Mouse (Mus musculus) cerebellum, postnatal 4 days (tissue): ENCODE measurements around the gene Kat2b.
"Not testable (repeated sequence)": the region's sequence is repeated elsewhere in the genome, so short reads cannot be mapped to it uniquely, and the experiment has no call there.

ENCODE experiments used
- DNase-seq, 2 experiments: peaks; one replicate each; pipeline ENCODE4 v3.0.0; 2022; ENCODE audit warnings: low spot score in 2 of 2, mixed read lengths in 1 of 2

The Kat2b gene

DNA sequence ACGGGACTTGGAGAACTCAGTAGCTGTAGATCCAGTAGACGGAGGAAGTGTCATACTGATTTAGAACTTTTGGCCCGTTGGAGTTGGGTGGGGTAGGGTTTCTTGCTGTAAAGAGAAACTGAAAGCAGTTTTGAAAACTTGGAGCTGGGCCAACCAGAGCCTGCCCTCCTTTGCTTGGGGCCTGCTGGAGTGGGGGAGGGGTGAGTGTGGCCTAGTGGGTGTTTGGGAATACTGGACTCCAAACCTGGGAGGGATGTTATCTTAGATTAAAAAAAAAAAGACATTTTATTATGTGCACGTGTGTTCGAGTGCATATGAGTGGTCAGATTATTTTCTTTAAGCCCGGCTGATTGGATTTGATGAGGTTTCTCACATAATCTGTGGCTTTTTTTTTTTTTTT lies 3.2 kb downstream of the Kat2b start:
- DNase-seq: peak in 1 of 2 experiments; percentile 52

DNA sequence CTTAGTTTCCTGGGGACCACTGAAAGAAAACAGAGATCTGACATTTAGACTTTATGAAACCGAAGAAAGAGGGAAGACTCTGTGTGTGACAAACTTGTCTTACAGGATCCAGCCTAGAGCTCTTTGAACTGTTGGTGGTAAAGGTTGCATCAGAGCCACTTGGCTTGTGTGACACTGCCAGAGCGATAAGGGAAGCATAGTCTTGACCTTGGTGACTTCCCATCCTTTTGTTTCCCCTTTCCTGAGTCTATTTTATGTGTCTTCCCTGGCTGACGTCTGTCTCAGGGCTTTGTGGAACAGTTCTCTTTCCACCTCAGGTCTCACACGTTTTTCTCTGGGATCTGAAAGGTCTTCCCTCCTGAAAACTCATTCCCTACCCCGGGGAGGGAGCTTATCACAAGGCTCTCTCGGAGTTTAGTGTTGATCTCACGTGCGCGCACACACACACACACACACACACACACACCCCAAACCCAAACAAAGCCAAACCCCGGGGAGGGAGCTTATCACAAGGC lies 3.8 kb downstream of the Kat2b start:
- DNase-seq: no peak

DNA sequence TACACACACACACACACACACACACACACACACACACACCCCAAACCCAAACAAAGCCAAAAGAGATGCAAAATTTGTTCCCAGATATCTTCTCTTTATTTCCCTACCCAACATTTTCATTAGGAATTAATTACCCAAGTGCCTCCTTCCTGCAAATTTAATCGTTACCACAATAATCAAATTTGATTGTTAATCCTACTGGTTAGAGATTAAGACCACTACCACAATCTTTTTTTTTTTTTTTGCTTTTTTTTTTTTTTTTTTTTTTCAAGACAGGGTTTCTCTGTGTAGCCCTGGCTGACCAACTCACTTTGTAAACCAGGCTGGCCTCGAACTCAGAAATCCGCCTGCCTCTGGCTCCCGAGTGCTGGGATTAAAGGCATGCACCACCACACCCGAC lies 4.3 kb downstream of the Kat2b start:
- not testable (repeated sequence) for DNase-seq

DNA sequence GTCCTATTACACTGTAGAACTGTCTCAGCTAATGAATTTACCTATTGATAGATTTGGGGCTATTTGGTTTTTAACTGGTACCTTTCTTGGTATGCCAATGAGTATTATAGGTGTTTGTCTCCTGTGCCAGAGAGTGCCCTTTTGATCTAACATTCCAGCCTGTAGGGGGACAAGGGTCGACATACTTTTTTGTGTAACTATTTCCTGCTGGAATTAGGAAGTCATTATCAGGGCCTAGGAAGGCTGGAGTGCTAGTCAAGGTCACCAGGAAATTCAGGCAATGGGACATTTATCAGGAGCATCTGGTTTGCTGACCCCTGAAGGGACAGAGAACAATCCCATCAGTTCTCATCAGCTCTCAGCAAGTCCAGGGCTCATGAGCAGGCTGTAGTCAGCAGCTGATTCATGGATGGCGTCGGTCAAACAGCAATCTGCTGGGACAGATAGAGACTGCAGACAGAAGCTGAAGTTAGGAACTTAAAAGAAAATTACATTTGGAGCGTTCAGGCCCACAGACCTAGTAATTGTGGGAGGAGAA lies 6.4 kb downstream of the Kat2b start:
- DNase-seq: no peak

DNA sequence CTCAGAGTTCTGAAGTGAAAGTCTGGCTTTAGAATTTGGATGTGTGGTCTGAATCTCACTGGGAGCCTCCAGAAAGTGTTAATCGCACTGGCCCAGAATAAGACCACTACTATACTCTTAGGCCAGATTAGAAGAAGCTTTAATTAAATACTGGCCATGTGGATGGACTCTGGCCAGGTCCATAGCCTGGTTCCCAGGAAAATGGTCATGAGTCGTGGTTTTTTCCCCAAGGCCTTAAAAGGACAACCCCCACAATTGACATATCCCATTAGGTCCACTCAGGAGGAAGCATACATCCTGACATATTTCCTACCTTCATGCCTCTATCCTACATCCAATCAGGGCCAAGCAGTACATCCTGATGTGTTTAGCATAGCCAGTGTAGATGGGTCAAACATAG lies 10.5 kb downstream of the Kat2b start:
- DNase-seq: no peak

DNA sequence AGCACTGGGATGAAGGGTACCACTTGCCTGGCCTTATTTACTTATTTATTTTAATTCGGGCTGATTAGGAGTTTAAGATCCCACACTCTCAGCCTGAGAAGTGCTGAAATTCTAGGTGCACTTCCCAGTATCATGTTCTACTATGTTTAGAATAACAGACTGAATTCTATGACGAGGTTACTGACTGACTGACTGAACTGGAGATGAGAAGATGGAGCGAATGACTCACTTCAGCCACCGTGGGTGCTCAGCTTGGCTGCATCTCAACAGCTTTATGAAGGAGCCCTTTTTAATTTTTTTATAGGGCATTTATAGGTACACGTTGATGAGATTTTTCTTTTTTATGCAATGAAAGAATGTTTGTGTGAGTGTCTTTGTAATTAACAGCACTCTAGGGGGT lies 11.1 kb downstream of the Kat2b start:
- no peak for DNase-seq

DNA sequence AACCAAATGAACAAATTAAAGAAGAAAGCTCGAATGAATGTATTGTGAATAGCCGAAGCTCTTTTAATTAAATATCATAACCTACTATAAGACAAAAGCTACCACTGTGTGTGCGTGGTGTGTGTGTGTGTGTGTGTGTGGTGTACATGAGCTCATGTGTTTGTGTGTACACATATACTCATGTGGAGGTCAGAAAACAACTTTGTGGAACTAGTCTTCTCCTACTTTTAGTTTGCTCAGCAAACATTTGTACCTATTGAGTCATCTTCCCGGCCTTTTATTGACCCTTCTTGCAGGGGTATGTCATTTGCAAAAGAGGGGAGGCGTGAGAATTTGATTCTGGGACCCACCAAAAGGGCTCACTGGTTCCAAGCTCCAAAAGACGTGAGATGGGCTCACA lies 11.6 kb downstream of the Kat2b start:
- DNase-seq: no peak

DNA sequence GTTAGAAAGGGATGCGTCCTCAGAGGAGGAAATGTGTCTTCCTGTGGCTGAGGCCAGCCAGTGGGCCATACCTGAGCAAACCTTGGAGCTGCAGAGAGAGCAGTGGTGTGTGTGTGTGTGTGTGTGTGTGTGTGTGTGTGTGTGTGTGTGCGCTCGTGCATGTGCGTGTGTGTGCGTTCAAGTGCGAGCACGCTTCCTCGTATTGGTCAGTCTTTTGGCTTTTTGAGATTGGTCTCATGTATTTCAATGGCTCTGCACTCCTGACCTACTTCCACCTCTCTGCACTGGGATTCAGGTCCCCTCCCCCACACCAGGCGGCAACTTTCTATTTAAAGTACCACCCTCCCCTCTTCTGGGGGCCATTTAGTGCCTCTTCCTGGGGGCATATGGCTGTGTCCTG lies 12.1 kb downstream of the Kat2b start:
- DNase-seq: no peak

DNA sequence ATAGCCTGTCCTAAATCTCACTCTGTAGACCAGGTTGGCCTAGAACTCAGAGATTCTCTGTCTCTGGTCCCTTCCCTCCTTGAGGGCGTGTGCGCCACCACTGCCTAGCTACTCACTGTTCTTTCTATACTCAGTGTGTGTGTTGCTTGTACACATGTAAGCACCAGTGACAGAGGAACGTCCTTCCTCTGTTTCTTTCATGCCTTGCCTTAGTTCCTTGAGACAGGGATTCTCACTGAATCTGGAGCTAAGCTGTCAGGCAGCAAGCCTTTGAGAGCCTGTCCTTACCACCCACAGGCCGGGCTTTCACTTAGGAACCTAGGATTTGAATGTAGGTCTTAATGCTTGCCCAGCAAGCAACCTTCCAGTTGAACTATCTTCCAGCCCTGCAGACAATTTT lies 13.0 kb downstream of the Kat2b start:
- DNase-seq: no peak

DNA sequence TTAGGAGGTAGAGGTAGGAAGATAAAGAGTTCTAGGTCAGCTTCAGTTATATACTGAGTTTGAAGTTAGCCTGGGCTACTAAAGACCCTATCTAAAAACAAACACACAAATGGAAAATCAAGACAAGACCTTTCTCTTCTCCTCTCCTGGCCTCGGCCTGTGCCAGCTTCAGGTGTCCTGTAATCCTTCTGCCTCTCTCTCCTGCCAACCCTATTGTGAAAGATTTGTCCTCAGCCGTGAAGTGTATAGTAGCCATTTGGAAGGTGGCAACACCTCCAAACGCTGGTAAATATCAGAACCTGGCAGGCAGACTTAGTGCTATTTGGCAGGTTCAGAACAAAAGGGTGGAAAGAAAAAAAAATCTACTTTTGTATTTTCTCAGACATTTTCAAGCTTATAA lies 13.6 kb downstream of the Kat2b start:
- no peak for DNase-seq

DNA sequence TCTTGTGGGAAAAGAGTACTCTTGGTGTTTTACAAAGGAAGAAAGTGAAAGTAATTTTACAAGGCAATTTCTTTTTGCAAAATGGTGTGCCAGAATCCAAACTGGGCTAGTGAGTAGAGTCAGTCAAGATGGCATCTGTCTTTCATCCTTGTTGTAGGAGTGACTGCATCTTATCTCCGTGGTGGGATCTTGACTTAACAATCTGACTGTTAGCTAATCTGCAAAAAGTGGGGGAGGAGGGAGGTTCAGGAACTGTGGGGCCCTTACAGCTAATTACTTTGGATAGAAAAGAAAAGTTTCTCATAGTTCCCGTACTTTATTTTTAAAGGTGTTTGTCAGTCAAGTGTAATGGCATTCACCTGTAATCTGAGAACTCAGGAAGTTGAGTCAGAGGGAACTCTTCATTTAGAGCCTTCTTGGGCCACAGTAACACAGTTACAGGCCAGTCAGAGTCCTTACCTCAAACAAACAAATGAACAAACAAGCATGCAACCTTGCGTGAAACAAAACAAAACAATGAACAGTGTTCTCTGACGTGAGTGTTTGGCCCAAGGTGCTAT lies 15.4 kb downstream of the Kat2b start:
- DNase-seq: no peak

DNA sequence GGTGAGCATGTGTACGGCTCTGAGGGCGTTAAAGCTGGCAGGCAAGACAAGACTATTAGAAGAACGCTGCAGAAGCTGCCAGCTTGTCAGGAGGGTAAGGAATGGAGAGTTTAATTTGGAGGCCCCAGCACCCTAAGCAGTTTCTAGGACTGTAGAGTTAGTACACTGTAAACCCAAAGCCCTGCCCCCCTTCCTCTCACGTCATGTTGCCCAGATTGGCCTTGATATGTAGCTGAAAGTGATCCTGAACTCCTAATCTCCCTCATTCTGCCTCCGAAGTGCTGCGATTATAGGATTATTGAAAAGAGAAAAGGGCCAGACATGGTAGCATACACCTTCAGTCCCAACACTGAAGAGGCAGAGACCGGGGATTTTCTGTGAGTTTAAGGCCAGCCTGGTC lies 16.1 kb downstream of the Kat2b start:
- DNase-seq: no peak

DNA sequence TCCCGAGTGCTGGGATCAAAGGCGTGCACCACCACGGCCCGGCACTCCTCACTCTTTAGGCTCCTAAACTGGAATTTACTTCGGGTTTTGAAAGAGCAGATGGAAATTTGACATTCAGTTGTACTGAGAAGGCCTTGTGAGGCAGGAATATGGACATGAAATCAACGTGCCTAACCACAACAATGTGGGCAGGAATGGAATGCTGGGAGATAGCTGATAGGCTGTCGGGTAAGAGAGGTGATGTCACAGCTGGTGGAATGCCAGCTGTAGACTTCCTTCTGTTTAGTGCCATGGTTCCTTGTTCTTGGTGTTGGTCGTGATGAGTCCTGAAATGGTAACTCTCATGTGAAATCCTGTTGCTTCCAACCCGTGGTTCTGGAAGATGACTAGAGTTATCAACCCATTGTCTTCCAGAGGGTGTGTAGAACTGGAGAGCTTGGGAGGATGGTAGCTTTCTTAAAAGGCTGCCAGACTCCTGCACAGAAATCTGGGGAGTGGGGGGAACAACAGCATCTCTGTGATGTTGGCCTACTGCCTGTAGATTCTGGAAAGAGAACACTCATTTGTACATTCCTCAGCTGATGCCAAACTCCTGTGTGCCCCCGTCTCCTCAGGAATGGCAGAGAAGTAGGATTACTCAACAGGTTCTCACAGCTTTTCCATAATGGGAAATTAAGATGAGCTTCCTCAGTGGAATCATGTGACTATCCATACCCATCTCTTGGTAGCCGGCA lies 17.4 kb downstream of the Kat2b start:
- no peak for DNase-seq

DNA sequence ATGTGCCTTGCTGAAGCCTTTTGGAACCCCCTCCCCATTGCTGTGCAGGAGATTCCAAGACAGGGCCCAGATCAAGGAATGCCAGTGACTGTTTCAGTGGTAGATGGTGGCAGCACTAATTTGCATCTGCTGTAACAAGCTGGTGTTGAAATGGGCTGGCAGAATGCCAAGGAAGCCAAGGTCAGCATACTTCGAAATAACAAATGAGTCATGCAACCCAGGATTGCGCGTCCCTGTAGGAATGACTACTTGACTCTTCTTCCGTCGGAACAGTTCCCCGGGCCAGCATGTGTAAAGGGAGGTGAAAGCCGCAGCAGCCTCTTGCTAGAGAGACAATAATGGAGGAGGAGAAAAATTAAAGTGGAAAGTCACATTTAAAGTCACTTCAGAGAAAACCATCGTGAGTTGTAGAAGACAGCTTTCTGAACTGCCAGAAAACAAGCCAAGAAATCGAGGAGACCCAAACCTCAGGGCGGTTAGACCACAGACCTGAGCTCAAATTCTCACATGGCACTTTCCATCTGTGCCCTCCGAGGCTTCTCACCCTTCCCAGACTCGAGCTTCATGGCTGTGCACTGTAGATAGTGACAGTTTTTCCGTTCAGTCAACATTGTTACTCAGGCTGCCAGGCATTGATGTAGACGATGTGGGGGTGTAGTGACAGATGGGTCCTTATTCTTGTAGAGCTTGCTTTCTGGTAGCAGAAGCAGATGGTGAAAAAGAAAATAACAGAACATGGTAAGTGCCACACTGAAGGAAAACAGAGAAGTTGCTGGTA lies 20.6 kb downstream of the Kat2b start:
- DNase-seq: peak; percentile 44 to 74

DNA sequence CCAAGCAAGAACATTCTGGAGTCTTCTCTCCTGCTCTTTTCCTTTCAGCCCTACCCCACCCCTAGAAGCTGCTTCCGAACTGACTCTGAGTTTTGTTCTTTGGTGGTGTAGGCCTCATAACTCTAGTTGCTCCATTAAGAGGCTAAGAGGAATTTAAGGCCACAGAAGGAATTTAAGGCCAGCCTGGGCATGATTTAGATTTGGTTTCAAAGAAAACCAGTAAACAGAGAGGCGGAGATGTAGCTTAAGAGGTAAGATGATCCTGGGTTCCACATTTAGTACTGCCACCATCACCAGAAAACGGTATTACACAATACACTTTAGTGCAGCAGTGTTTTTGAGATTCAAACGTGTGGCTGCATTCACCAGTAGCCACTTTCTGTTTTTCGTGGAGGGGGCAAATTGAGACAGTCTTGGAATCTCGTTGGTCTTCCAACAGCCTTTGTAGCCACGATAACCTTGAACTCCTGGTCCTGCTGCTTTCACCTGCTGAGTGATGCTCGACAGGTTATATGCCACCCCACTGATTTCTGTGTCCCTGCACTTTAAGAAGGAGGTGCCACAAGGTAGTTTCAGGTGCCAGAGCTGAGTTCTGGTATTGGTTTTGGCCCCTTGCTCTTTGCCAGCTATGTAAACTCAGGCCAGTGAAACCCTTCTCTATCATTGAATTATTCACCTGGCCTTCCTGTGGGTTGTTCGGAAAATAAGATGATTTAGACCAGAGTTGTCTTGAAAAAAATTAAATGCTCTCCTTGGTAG lies 21.6 kb downstream of the Kat2b start:
- DNase-seq: no peak

DNA sequence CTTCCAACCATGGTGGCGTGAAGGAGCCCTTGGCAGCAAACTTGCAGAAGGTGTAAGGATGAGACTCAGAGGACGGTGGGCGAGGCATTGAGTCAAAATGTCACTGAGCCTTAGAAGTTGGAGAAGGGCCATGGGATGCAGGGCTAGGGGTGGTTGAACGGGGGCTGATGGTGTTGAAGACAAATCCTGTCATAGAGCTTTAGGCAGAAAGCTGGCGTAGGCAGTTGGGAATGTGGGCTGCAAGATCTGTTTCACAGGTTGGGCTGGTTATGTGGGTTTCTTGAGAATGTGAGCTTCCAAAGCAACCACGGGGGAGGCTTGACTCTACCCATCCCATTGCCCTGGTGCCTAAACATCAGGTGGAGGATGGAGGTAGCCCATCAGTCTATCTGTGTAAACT lies 23.4 kb downstream of the Kat2b start:
- DNase-seq: no peak

DNA sequence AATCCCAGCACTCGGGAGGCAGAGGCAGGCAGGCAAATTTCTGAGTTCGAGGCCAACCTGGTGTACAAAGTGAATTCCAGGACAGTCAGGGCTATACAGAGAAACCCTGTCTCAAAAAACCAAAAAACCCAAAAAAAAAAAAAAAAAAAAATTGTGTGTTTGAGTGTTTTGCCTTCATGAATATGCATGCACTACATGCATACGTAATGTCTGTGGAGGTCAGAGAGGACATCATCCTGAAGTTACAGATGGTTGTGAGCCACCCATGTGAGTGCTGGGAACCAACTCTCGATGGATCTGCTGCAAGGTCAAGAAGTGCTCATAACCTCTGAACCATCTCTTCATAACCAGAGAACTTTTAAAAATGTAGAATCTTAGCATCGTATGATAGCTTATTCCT lies 25.2 kb downstream of the Kat2b start:
- DNase-seq: no peak

DNA sequence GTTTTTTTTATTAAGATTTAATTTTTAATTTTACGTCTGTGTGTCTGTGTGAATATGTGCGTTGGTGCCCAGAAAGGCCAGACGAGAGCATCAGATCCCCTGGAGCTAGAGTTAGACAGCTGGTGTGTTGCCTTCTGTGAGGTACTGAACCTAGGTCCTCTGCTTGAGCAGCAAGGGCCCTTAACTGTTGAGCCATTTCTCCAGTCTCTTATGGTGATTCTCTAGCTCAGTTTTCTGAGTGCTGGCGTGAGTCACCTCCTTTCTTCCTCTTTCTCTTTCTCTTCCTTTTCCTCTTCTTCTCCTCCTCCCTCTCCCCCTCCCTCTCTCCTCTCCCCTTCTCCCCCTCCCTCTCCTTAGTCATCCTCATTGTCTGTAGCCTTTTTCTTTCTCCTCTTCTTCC lies 27.9 kb downstream of the Kat2b start:
- no peak for DNase-seq

DNA sequence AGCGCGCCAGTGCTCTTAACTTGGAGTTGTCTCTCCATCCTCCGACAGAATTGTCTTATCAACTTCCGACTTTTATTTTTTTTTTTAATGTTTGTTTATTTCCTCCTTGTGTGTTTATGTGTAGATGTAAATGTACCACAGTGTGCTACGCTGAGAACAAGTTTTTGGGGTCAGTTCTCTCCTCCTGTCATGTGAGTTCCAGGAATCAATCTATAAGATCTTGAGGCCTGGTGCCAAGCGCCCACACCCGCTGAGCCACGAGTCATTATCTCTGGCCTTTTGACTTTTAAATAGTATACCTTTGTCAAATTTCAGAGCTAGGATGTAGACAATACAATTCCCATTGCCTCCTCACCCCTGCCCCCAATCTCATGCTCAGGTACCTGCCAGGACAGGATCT lies 28.9 kb downstream of the Kat2b start:
- DNase-seq: no peak

DNA sequence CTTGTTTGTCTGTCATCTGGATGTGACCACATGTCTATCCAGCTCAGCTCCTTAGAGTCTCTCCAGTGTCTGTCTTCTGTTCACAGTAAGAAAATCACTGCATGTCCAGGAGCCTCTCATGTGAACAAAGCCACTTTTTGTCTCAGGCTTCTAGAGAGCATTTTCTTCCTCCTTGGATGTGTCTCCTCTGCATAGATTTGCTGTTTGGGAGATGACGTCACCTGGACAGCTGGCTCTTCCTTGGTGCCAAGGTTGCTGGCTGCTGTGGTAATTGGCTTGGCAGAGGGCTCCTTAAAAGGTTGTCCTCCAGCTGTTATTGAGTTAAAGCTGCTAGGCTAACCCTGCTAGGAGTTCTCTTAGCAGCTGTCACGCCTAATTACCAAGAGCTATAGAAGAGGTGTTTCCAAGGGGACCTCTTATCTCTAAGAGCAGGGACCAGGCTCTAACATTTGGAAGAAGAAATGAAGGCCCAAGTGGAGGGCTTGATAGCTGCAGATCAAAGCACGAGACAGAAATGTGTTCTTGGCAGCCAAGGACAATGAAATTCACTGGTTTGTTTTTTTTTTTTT lies 29.7 kb downstream of the Kat2b start:
- DNase-seq: peak in 1 of 2 experiments; percentile 74

DNA sequence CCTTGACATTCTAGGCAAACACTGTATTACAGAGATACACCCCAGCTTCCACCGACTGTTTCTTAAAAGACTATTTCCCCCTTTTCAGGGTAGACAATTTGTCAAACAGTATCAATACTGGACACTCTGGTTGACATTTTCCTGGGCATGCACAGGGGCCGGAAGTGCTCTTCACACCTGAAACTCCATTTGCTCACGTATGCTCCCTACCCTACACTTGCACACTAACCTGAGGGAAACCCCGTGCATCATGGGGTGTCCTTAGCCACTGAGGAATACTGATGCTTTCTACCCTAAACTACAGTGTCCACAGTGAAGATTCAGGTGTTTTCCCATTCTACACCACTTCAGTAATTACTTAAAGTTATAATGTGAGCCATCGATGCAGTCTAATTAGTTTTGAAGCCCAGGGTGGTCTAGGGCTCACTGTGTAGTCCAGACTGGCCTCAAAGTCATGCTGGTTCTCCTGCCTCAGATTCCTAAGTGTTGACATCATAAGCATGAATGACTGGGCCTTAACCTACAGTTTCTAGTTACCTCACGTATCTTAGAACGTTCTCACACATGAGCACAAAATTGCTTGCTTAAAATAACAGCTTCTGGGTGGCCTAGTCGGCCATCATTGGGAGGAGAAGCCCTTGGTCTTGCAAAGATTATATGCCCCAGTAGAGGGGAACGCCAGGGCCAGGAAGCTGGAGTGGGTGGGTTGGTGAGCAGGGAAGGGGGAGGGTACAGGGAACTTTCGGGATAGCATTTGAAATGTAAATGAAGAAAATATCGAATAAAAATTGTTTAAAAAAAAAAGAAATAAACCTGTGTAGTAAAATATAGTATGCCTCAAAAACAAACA lies 30.5 kb downstream of the Kat2b start:
- DNase-seq: no peak
